Mouse (Mus musculus) testis, adult 2 months (tissue): ENCODE data around the gene Dot1l. TPM values are rescaled to one million over a fixed set of nuclear protein-coding genes. Genes with fewer than 3 reads are reported as not detected.
"Not testable (repeated sequence)": the region's sequence is repeated elsewhere in the genome, so short reads cannot be mapped to it uniquely, and the experiment has no call there.

ENCODE experiments used
- H3K27ac ChIP-seq: fragments of 200-500 bp; 2 replicates; pipeline ENCODE4 v1.5.1; 2012; ENCODE audit warnings: low read depth, low read length; ENCODE audit not compliant: control insufficient read depth, insufficient read depth
- H3K27me3 ChIP-seq: fragments of 200-500 bp; 2 replicates; pipeline ENCODE4 v1.6.1; 2012; ENCODE audit warnings: mild to moderate bottlenecking, low read length, moderate library complexity; ENCODE audit not compliant: control insufficient read depth, insufficient read depth
- H3K36me3 ChIP-seq: fragments of 200-500 bp; 2 replicates; pipeline ENCODE4 v1.6.1; 2012; ENCODE audit warnings: mild to moderate bottlenecking, low read length; ENCODE audit not compliant: control insufficient read depth, insufficient read depth
- H3K4me1 ChIP-seq: fragments of 200-500 bp; 2 replicates; pipeline ENCODE4 v1.6.1; 2012; ENCODE audit warnings: low read length; ENCODE audit not compliant: control insufficient read depth, insufficient read depth
- H3K4me3 ChIP-seq: fragments of 200-500 bp; 2 replicates; pipeline ENCODE4 v1.5.1; 2012; ENCODE audit warnings: low read depth, mild to moderate bottlenecking, low read length, moderate library complexity, mixed read lengths; ENCODE audit not compliant: control insufficient read depth
- CTCF ChIP-seq: fragments of 200-500 bp; IDR thresholded peaks from 2 replicates; pipeline ENCODE4 v1.5.1; 2012; ENCODE audit warnings: low read depth, mild to moderate bottlenecking, inconsistent platforms, low read length, moderate library complexity; ENCODE audit not compliant: control insufficient read depth, insufficient read depth, insufficient replicate concordance
- POLR2A ChIP-seq: fragments of 200-500 bp; IDR thresholded peaks from 2 replicates; pipeline ENCODE4 v1.6.1; 2012; ENCODE audit warnings: low read depth, mild to moderate bottlenecking, inconsistent platforms, low read length, moderate library complexity; ENCODE audit not compliant: control insufficient read depth
- polyA plus RNA-seq: library from polyadenylated mRNA; depleted of rRNA; stranded (reverse); fragments of >200 nt; gene quantifications from 2 replicates; pipeline ENCODE4 v1.2.3, GENCODE M21; 2012

Gene Dot1l
- polyA plus RNA-seq, 1 experiment = 189 TPM

DNA sequence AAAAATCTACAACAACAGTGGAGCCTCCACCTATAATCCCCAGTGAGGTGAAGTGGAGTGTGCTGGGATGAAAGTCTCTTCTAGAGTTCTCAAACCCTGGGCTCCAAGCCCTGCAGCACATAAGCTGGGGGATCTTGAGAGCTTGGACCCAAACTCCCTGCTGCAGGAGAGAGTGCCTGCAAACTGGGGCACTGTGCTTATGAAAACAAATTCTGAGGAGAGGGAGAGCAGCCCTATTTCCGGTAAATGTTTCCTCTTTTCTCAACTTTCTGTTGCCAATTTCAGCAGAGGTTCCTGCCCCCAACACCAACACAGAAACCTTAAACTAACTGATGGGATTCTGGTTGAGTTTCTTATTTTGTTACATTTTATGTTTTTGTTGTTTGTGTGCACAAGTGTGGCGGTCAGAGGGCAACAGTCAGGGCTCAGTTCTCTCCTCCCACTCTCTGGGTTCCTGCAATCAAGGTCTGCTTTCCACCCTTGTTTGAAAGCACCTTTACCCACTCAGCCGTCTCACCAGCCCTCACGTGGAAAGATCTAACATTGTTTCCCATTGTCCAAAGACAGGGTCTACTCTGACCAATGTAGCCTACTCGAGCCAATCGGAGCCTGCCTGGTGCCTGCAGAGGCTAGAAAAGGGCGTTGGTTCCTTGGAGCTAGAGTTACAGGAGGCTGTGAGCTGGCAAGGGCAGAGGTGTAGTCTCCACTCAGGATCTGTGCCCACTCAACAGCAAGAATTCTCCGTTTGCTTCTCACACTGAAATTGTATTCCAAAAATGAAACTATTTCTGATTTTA lies 69.0 kb downstream of the Dot1l start:
- Histone ChIP-seq H3K27me3 (no peaks in the 10 kb centered on the region), H3K4me1 (peaks cover 8% of the 10 kb centered on the region), H3K4me3 (peak overlapping the region; percentile 61), H3K27ac (peak overlapping the region; percentile 51), H3K36me3 (no peaks in the 10 kb centered on the region)
- TF ChIP-seq CTCF (no peak), POLR2A (0 out of 2 replicates have a peak, but pooled peaks have one; percentile 26)

GRCm38 (mm10) chr10:80824827-80825226 lies 69.8 kb downstream of the Dot1l start:
- Histone ChIP-seq H3K27ac (peak overlapping the region; percentile 51), H3K27me3 (no peaks in the 10 kb centered on the region), H3K4me1 (peaks cover 8% of the 10 kb centered on the region), H3K36me3 (no peaks in the 10 kb centered on the region), H3K4me3 (peak overlapping the region; percentile 61)
- TF ChIP-seq CTCF = no peak
- TF ChIP-seq POLR2A = no peak

- TF ChIP-seq POLR2A (peak; percentile 90), CTCF (no peak)
- H3K27me3 ChIP-seq = no peaks in the 10 kb centered on the region
- peak within 1 kb of the TSS; percentile 97 for H3K27ac ChIP-seq
- no peaks in the 10 kb centered on the region for H3K36me3 ChIP-seq
- peaks cover 12% of the 10 kb centered on the region for H3K4me1 ChIP-seq
- peak within 1 kb of the TSS; percentile 88 for H3K4me3 ChIP-seq
These were observed 71.4 kb downstream of the Dot1l start, which contains the start of gene Oaz1 for GRCm38 (mm10) chr10:80826151-80827062. TSS of gene Oaz1 (plus strand) at chr10:80826656.

DNA sequence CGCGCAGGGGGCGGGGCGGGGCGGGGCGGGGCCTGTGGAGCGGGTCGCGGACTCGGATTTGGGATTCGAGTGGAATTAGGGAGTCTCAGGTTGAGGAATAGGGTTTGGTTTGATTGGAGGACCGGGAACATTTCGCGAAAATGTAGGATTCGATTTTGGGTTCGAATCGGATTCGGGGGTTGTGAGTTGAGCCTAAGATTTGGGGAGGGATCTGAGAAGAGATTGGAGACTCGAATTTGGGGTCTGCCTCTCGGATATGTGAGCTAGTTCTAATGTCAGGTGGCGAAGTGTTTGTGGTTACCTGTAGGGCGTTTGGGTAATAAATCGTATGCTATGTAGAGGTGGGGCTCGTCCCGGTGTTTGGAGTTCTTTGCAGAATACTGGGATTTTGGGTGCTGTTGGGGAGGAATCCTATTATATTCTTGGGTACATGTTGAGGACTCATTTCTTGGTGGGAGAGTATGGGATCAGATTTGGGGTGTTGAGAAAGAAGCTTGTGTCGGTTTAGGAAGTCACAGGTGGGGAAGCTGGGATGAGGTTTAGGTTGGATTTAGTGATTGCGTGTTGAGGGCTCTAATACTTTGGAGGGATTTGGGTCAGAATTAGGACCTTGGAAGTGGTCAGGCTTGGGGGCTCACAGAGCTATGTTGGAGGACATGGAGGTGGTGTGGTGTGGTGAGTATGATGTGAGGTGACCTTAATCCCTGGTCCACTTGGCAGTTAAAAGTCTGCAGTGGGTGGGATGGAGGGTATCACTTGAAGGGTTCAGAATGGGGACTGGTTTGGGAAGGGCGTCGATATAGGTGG lies 72.3 kb downstream of the Dot1l start:
- H3K4me3 ChIP-seq = peak overlapping the region; percentile 88
- peaks cover 15% of the 10 kb centered on the region for H3K4me1 ChIP-seq
- no peaks in the 10 kb centered on the region for H3K36me3 ChIP-seq
- TF ChIP-seq CTCF (no peak), POLR2A (no peak)
- peak overlapping the region; percentile 68 for H3K27ac ChIP-seq
- no peaks in the 10 kb centered on the region for H3K27me3 ChIP-seq

DNA sequence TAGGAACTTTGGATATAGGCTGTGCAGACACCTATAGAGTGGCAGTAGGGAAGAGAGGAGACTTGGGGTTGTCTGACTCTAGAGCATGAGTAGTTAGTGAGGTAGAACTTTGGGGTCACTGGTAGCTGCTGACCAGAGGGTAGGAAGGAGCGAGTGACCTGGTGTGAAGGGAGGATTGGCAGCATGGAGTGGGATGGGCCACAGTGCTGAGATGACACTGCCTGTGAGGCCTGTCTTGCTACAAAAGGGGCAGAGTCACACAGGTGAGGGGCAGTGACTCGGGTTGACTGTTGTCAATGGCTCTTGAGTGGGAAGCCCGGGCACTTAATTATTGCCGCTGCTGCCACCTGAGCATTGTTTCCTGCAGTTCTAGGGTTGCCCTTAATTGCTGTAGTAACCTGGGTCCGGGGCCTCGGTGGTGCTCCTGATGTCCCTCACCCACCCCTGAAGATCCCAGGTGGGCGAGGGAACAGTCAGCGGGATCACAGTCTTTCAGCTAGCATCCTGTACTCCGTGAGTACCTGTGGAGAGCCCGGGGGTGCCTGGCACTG lies 72.9 kb downstream of the Dot1l start:
- H3K27me3 ChIP-seq = no peaks in the 10 kb centered on the region
- no peak for TF ChIP-seq CTCF
- TF ChIP-seq POLR2A = peak; percentile 11; the same call in 1 of the 2 replicates
- peak overlapping the region; percentile 68; the same call in 1 of the 2 replicates for H3K27ac ChIP-seq
- H3K4me1 ChIP-seq = peaks cover 15% of the 10 kb centered on the region
- H3K4me3 ChIP-seq = peak overlapping the region; percentile 88
- H3K36me3 ChIP-seq = no peaks in the 10 kb centered on the region

DNA sequence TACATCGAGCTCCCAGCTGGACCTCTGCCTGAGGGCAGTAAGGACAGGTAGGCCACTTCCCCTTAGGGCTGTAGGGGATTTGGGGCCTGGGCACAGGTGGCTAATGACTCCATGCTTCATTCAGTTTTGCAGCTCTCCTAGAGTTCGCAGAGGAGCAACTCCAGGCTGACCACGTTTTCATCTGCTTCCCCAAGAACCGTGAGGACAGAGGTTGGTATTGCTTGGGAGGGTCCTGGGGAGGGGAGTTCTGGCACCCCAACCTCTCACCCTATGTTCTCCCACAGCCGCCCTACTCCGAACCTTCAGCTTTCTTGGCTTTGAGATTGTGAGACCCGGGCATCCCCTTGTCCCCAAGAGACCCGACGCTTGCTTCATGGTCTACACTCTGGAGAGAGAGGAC lies 73.6 kb downstream of the Dot1l start:
- H3K36me3 ChIP-seq, H3K27me3 ChIP-seq, H3K27ac ChIP-seq: not testable (repeated sequence)
- Histone ChIP-seq H3K4me1 (peaks cover 15% of the 10 kb centered on the region), H3K4me3 (peak overlapping the region; percentile 88)
